Mouse (Mus musculus) stomach, postnatal 0 days (tissue): ENCODE measurements at regions not wholly inside any gene's neighbourhood (a gene's known extent, or its start where the extent isn't known, plus 50 kb on each side); places are given as distances from the start of the nearest gene placed in this dataset.

Experiments used
- ATAC-seq: fragments of 200-750 bp; cut with Nextera tagmentation; 2 replicates; pipeline ENCODE4 v1.8.0; 2017; ENCODE audit not compliant: low FRiP score, low TSS enrichment
- DNase-seq: peaks from one replicate; pipeline ENCODE4 v3.0.0-alpha.2; 2016; ENCODE audit warnings: low spot score
- H3K27ac ChIP-seq: fragments of 300-500 bp; sonication (generic); replicated peaks from 2 replicates; pipeline ENCODE4 v1.5.1; 2014; ENCODE audit warnings: mild to moderate bottlenecking, control low read depth
- H3K27me3 ChIP-seq: fragments of 300-500 bp; sonication (generic); 2 replicates; pipeline ENCODE4 v1.6.1; 2014; ENCODE audit warnings: low read length; ENCODE audit not compliant: control insufficient read depth, insufficient read depth
- H3K36me3 ChIP-seq: fragments of 300-500 bp; sonication (generic); 2 replicates; pipeline ENCODE4 v1.6.1; 2014; ENCODE audit warnings: low read length, mixed read lengths; ENCODE audit not compliant: control insufficient read depth, insufficient read depth
- H3K4me1 ChIP-seq: fragments of 300-500 bp; sonication (generic); replicated peaks from 2 replicates; pipeline ENCODE4 v1.6.1; 2014; ENCODE audit warnings: antibody characterized with exemption; ENCODE audit not compliant: control insufficient read depth, insufficient read depth
- H3K4me2 ChIP-seq: fragments of 300-500 bp; sonication (generic); replicated peaks from 2 replicates; pipeline ENCODE4 v1.6.1; 2014; ENCODE audit warnings: low read depth, mild to moderate bottlenecking, control low read depth, moderate library complexity
- H3K4me3 ChIP-seq: fragments of 300-500 bp; sonication (generic); 2 replicates; pipeline ENCODE4 v1.5.1; 2014; ENCODE audit warnings: low read depth, low read length, control low read depth
- H3K9ac ChIP-seq: fragments of 300-500 bp; sonication (generic); 2 replicates; pipeline ENCODE4 v1.6.1; 2014; ENCODE audit warnings: mild to moderate bottlenecking, low read length, control low read depth, mixed read lengths
- H3K9me3 ChIP-seq: fragments of 300-500 bp; sonication (generic); 2 replicates; pipeline ENCODE4 v1.6.1; 2016; ENCODE audit warnings: low read length; ENCODE audit not compliant: control insufficient read depth
- CTCF ChIP-seq: IDR thresholded peaks from 2 replicates; pipeline ENCODE4 v1.5.1; 2016; ENCODE audit warnings: antibody characterized with exemption, low read depth, mild to moderate bottlenecking, moderate library complexity
- EP300 ChIP-seq: optimal IDR thresholded peaks from 2 replicates; pipeline ENCODE3; 2016; ENCODE audit warnings: antibody characterized with exemption
- WGBS: fragments of 180-500 bp; shearing (Covaris S2); extraction: QIAGEN DNeasy Blood & Tissue Kit; methylation state at CpG from one replicate; pipeline ENCODE4 v1.1.7; 2014; 5-methylcytosine and 5-hydroxymethylcytosine counted together

DNA sequence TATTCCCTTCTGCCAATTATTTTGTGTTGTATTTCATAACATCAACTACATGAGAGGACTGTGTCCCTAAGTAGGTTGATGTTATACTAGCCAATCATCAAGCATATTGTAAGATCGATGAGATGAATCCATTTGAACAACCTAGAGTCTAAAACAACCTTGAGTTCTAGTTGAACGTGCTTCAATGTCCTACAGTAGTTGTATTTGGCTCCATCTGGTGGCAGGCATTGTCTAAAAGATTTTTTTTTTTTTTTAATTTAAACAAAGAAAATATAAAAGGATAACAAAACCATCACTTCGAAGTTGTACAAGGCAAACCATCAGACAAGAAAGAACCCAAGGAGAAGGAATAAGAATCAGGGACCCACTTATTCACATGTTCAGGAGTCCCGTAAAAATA lies 114.4 kb downstream of the Pih1d3 start:
- no peaks in the 10 kb centered on the region for H3K9me3 ChIP-seq
- DNase-seq (no peak), ATAC-seq (no peak)
- no peaks in the 10 kb centered on the region for H3K27me3 ChIP-seq
- no peak overlapping the region for H3K9ac ChIP-seq
- H3K27ac ChIP-seq, result no peak overlapping the region
- 54% methylated on average over 4 of the region's 4 CpGs for WGBS
- H3K4me2 ChIP-seq, result no peak overlapping the region
- H3K4me3 ChIP-seq, result no peak overlapping the region
- TF ChIP-seq EP300 (no peak), CTCF (peak; percentile 67)
- no peaks in the 10 kb centered on the region for H3K36me3 ChIP-seq
- H3K4me1 ChIP-seq, result no peaks in the 10 kb centered on the region

DNA sequence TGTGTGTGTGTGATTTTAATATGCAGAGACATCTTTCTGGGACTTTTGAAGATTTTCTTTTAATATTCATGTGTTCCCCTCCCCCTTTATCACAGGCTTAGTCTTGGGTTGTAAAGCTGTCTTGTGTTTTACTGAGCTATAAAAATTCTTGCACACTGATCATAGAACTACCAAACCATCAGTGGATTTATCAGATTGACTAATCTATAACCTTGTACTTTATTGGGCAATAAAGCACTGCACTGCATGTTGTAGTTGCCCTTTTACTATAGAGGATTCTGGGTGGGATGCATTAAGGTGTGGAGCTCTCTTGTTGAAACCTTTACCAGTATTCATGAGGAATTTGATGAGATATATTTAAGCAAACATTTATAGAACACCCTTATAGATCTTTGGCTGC lies 141.3 kb downstream of the Pih1d3 start:
- H3K27ac ChIP-seq, result no peak overlapping the region
- no peaks in the 10 kb centered on the region for H3K36me3 ChIP-seq
- no peak overlapping the region for H3K9ac ChIP-seq
- H3K27me3 ChIP-seq, result no peaks in the 10 kb centered on the region
- ATAC-seq (no peak), DNase-seq (no peak)
- no peak overlapping the region for H3K4me2 ChIP-seq
- TF ChIP-seq EP300 (no peak), CTCF (no peak)
- no peak overlapping the region for H3K4me3 ChIP-seq
- H3K9me3 ChIP-seq, result no peaks in the 10 kb centered on the region
- no peaks in the 10 kb centered on the region for H3K4me1 ChIP-seq

DNA sequence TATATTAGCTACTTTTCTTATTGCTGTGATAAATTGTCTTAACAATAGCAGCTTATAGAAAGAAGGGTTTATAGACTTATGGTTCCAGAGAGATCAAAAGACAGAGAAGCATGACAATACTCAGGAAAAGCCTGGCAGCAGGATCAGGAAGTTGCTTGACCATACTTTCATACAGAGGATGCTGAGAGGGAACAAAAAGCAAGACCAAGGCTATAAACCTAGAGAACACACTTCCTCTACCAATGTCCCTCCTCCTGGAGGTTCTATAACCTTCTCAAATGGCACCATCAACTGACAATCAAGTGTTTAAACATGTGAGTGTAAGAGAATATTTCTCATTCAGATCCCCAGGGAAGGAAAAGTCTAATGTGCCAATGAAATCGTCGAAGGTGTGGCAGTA lies 154.7 kb downstream of the Pih1d3 start:
- H3K36me3 ChIP-seq, result no peaks in the 10 kb centered on the region
- TF ChIP-seq CTCF (no peak), EP300 (no peak)
- no peak overlapping the region for H3K9ac ChIP-seq
- no peaks in the 10 kb centered on the region for H3K9me3 ChIP-seq
- ATAC-seq (no peak), DNase-seq (no peak)
- no peaks in the 10 kb centered on the region for H3K4me1 ChIP-seq
- WGBS, result 74% methylated on average over 2 of the region's 2 CpGs
- H3K27ac ChIP-seq, result no peak overlapping the region
- H3K27me3 ChIP-seq, result no peaks in the 10 kb centered on the region
- H3K4me3 ChIP-seq, result no peak overlapping the region
- H3K4me2 ChIP-seq, result no peak overlapping the region

DNA sequence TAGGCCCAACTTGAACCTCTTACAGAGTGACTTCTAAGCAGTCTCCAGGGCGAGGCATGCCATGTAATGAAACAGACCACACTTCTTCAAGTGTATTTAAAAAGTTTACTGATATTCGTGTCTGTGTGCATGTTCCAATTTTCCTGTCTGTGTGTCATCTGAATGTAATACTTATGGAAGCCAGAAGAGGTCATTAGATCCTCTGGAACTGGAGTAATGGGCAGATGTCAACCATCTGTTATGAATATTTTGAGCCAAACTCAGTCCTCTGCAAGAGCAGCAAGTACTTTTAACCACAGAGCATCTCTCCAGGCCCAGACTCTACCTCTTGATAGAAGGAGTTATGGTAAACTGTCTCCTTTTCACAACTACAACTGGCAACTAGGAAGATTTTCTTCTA lies 156.4 kb downstream of the Pih1d3 start:
- Histone ChIP-seq H3K27me3 (no peaks in the 10 kb centered on the region), H3K4me2 (no peak overlapping the region), H3K27ac (no peak overlapping the region), H3K4me3 (no peak overlapping the region), H3K36me3 (no peaks in the 10 kb centered on the region), H3K4me1 (no peaks in the 10 kb centered on the region), H3K9ac (no peak overlapping the region), H3K9me3 (no peaks in the 10 kb centered on the region)
- ATAC-seq, result no peak
- 44% methylated on average over 2 of the region's 2 CpGs for WGBS
- no peak for DNase-seq
- TF ChIP-seq EP300 (no peak), CTCF (no peak)

DNA sequence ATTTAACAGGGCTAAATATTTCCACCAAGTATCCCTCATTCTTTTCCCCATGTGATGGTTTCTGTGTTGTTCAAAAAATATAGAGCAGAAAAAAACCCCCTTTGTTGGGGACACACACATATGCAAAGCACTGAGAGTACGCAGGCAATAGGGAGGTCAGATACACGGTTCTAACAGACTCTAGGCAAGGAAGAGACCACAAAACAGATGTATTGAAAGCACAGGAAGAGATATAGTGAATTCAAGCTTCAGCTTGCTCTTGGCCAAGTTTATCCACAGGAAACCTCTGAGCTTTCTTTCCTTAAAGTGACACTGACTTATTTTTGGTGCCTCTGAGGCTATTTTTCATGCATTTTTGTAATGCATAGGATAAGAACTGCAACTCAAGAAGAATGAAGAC lies 157.7 kb downstream of the Pih1d3 start:
- H3K36me3 ChIP-seq, result no peaks in the 10 kb centered on the region
- TF ChIP-seq EP300 (no peak), CTCF (no peak)
- H3K4me2 ChIP-seq, result no peak overlapping the region
- no peak overlapping the region for H3K27ac ChIP-seq
- no peak overlapping the region for H3K9ac ChIP-seq
- no peak overlapping the region for H3K4me3 ChIP-seq
- no peaks in the 10 kb centered on the region for H3K4me1 ChIP-seq
- WGBS, result 74% methylated on average over 2 of the region's 2 CpGs
- ATAC-seq (no peak), DNase-seq (no peak)
- H3K9me3 ChIP-seq, result no peaks in the 10 kb centered on the region
- no peaks in the 10 kb centered on the region for H3K27me3 ChIP-seq

DNA sequence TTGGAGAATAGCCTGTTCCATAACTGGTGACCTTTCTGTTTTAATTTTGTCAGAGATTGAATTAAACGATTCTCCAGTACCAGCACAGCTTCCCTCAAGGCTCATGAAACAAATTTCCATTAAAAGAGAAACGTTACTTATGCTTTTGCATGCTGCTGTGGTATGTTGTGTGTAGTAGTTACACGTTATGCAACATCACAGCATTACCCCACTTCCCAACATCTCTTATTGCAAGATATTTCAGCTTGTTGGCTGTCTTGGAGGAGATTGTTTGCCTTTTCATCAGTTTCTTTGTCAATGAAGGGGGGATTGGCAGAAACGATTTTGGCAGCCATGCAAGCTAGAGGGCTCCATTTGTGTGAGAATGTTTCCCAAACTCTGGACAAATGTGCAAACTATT lies 159.6 kb downstream of the Pih1d3 start:
- no peaks in the 10 kb centered on the region for H3K27me3 ChIP-seq
- no peaks in the 10 kb centered on the region for H3K4me1 ChIP-seq
- no peaks in the 10 kb centered on the region for H3K36me3 ChIP-seq
- no peak overlapping the region for H3K9ac ChIP-seq
- H3K9me3 ChIP-seq, result no peaks in the 10 kb centered on the region
- no peak for TF ChIP-seq EP300
- no peak for TF ChIP-seq CTCF
- WGBS, result 72% methylated on average over 4 of the region's 4 CpGs
- H3K4me2 ChIP-seq, result no peak overlapping the region
- DNase-seq (no peak), ATAC-seq (no peak)
- no peak overlapping the region for H3K4me3 ChIP-seq
- H3K27ac ChIP-seq, result no peak overlapping the region
